Mouse (Mus musculus) fibroblast of lung, adult 2 months (primary cell): ENCODE measurements at regions not wholly inside any gene's neighbourhood (a gene's known extent, or its start where the extent isn't known, plus 50 kb on each side); places are given as distances from the start of the nearest gene placed in this dataset.
A peak's percentile ranks its signal among the peaks of the same experiment; 100 is the strongest.

Experiments
- DNase-seq: peaks from one replicate; pipeline ENCODE4 v3.0.0-alpha.2; 2011; ENCODE audit warnings: low read depth

DNA sequence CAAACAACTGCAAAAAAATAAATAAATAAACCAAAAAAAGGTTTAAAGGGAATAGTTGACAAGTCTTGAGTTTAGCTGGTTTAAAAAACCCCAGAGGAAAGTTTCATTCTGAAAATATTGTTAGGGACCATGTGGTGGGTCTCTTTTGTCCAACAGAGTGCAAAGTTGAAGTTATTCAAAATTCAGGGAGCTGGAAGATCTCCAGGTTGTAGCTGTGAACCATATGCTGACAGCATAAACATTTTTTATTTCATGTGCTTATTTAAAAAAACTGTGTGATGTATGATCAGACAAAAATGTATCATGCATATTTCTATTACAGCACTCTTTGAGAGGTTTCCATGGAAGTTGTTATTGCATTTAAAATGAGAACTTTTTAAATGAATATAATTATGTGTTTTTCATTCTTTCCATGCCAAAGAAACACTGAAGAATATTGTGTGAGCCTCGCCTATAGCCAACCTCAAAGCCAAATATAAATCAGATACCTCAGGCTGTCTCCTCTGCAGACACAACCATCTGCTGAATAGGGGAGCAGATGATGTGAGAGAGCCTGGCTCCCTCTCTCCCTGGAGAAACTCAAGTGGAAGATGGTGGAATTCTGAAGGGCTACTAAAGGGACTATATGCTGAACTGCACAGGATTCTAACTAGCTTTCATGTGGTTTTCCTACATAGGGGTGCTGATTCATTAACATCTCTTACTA lies 413.4 kb upstream of the Impad1 start:
- DNase-seq, result no peak

DNA sequence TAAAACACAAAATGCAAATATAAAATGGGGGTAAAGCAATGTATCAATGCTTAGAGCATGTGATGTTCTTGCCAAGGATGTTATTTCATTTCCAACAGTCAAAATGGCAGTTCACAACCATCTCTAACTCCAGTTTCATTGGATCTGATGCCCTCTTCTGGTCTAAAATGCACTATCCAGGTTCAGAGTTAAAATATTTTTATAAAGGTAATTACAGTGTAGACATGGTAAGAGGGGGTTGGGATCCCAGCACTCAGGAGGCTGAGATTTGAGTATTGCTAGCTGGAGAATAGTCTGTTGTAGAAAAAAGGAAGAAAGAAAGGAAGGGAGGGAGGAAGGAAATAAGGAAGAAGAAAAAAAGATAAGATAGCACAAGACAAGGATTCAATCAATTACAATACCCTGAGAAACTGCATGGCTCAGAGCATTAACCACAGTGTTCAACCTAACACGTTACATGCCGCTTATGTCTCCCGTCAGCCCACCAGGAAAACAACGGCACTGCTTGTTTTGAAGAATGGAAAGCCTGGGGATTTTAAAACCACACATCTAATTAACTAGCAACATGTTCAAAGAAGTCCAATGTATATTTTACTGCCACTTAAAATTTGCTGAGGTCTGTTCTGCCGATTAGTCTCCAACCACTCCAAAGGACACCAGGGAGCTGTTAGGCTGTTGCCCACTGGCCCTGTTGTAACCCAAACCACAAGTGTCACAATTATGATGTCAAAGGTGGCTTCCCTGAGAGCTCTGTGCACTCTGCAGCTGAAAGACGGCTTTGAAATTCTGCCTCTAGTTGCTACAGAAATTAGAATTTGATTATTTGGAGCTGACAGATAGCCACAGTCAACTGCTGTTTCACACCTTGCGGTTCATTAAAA lies 412.4 kb upstream of the Impad1 start:
- no peak for DNase-seq

DNA sequence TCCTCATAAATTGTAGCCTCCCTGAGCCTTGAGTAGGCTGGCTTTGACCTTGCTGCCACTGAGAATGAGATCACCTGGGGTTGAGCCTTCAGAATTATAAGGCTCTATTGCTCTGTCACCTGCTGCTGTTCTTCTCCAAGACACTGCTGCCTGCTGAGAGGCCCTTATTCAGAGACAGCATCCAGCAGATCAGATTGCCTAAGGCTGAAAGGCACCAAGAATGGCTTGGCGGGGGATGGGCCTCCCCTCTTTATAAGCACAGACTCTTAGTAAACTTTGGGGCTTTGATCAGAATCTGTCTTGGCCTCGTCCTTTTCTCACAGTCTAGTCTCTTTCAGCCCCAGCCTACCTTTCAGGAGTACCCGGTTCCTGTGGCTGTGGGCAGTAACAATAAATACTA lies 401.1 kb upstream of the Impad1 start:
- DNase-seq, result no peak

DNA sequence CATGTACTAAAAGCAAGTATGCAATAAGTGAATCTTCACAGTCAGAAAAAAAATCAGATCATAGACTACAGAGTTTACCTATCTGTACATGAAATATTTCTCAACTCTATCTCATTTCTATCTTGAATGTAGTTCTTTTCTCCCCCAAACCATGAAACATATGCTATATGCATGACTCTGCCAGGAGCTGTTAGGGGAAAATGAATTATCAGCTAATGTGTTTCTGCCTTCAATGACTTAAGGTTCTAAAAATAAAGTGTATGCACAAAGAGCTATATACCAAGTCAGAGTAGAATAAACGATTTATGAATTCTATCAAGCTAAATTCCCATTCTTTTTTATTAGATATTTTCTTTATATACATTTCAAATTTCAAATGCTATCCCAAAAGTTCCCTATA lies 388.4 kb upstream of the Impad1 start:
- DNase-seq, result no peak

DNA sequence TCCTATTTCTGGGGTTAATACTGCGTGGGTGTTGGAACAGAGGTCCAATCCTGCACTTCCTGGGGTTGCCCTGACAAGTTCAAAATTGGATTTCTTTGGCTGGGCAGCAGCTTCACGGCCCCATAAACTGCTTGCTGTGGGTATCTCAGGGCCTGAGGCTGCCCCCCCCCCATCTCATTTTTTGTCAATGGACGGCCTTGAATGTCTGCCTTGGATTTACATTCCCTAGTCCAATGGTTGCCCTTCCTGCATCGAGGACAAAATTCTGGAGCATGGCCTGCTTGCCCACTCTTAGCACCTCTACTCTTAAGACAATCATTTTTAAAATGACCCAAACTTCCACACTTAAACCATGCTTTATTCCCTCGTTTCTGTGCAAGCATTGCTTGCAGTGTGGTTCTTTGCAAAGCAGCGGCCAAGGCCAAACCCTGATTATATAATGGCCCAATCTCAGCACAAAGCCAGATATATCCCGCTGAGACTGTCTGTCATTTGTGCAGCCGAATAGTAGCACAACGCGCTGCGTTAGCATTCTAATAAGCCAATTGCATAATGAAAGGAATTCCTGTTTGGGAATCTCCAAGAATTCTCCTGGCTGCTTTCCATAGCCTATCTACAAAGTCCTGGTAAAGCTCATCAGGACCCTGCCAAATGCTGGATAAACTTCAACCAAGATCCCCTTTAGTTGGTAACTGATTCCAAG lies 386.0 kb upstream of the Impad1 start:
- no peak for DNase-seq

DNA sequence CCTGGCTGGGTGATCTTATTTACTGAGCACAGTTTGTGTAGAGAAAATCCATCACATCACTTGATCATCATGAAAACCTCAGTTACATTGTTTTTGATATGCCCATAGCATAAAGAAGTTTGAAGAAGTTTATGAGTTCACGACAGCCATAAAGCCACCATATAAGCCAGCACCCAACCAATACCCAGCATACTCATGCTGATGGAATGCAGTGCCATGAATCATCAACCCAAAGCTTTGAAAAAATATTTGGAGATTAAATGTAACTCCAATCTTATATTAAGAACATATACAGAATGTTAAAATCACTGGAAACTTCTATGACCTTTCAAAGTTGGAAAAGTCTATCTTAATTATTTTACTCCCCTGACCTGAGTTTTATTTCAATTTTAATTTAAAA lies 372.1 kb upstream of the Impad1 start:
- DNase-seq, result no peak

DNA sequence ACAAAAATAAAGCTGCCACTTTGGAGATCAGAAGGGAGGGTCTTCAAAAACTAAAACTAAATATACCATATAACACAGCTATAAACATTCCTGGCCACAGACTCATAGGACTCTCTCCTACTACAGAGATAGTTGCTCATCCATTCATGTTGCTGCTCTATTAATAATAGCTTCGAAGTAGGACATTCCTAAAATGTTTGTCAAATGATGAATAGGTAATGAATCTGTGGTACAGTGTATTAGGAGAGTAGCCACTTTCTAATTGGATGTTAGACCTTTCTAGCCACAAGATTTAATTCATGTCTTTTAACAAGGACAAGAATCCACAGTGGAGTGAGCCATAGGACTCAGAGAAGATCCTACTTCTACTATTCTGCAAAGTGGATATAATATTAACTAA lies 367.8 kb upstream of the Impad1 start:
- DNase-seq, result no peak

DNA sequence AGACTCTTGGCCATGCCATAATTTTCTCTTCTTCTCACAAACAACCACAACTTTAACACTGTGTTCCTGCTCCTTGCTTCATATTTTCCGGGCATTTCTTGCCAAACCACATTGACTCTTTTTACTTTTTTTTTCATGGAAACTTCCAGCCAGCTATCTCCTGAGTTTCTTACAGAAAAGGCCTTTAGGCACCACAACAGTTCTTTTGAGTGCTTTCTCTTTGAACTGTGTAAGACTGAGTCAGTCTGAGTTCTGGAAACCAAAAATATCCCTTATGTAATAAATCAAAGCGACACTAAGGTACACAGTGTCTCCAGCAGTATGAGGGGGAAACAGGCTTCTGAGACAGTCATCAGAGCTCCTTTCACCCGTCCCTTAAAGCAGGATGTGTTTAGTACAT lies 337.6 kb upstream of the Impad1 start:
- peak; percentile 78 for DNase-seq

DNA sequence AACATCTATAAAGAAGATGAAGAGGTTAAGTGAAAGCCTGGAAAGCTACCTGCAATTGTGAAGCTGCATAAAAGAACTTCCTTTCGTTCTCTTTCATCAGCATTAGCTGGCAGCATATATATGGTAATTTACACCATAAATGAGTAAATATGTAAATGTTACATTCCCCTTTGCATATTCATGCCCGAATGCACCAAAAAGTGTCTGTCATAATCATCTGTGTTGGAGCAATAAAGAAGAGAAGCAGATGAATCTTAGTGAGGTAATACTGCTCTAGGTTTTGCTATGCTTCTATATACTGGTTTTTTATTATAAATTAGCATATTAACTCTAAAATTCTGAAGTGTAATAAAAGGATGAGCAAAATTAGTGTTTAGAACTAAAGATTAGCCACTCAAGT lies 332.9 kb upstream of the Impad1 start:
- DNase-seq, result no peak

DNA sequence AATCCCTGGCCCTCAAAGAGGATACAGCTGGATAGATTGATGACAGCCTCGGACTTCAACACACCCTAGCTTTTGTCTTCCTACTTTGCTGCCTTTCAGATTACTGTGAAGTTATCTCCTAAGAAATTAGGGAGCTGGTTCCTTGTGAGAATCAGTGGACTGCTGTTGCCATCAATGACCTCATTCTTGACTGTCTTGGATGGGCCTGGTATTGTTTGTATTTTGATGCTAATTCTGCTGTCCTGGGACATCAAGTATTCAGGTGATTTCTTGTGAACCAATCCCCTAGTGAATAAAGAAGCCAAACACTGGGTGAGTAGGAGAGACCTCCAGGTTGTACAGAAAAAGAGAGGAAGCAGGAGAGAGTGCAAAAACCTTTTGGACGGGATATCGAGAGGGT lies 305.3 kb upstream of the Impad1 start:
- DNase-seq, result no peak

DNA sequence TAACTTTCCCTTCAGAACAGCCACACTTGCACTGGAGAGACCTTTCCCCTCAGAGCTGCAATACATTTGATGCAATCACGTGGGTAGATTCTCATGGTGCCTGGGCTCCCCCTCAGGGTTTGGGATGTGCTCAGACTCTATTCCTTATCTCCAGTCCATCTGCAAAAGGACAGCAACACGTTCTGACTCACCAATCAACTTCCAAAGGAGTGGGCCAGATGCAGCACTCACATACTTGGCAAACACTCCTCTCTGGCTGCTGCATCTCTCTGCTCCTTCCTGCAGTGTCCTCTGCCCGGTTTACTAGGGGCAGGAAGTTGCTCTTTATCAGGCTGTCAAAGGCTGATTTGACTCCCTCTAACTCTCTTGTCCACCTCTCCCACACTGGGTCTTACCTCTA lies 285.6 kb upstream of the Impad1 start:
- no peak for DNase-seq

DNA sequence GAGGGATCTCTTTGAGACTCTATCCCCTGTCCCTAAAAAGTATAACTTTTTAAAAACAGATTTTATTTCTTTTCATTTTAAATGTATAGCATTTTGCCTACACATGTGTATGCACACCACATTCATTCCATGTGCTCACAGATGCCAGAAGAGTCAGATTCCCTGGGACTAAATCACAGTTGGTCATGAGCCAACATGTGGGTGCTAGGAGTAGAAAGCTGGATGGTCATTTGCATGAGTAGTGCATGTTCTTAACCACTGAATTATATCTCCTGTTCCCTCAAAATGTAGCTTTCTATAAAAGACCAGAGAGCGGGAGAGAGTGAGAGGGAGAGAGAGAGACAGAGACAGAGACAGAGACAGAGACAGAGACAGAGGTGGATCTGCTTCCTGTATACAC lies 281.6 kb upstream of the Impad1 start:
- no peak for DNase-seq

DNA sequence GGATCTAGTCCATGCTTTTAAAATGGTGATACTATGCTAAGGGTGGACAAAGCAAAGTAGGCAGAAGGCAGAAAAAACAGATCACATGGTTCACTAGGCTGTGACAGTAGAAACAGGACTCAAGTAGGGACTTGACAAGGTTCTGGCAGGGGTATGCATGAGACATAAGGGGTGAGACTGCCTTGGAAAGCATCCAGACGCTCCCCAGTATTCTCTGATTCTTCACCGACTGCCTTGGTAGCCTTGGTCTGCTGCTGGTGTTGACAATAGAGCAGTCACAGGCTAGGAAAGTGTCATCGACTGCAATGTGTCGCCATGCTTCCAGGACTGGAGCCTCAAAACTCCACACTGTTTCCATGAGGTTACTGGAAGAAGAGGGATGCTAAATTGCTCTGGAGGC lies 278.1 kb upstream of the Impad1 start:
- no peak for DNase-seq

DNA sequence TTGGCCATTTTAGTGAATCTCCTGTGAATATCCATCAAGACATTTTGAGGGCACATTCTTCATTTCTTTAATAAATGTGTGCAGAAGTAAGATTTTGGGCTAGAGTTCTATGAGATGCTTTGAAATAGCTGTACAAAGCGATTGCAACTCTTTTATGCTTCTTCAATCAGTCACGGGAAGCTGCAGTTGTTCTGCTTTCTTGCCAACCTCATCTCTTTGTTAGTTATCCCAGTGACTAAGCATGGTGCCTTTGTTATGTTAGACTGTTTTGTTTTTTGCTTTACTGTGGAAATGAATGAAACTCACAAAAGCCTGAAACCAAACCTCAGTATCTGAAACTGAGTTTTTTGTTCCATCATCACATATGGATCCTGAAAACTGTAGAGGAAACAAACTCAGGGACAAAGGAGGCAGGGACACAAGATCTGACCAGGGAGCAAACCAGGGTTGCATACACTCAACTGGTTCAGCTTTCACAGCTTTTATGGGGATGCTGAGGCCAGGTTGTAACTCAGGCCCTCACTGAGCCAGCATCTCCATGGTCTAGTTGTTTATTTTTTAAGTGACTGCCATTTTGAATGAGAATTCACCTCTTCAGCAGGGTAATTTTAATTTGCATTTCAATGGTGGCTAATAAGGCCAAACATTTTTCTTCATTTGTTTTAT lies 266.3 kb upstream of the Impad1 start:
- no peak for DNase-seq

DNA sequence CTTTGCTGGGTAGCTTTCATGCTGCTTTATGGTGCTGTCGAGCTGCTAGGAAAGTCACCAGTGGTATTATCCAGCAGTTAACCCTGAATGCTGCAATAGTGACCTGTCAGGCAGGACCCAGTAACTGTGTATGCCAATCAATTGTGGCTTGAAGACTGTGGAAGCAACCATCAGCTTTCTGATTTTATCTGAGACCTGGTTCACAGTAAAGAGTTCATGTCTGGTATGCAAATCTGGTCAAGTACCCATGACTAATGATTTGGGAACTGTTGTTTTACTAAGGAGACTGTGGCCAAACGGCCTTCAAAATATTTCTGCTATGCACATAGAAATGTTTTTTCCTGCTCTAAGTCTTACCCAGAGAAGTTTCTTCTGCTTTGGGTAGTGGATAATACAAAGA lies 236.8 kb upstream of the Impad1 start:
- DNase-seq, result peak; percentile 73

DNA sequence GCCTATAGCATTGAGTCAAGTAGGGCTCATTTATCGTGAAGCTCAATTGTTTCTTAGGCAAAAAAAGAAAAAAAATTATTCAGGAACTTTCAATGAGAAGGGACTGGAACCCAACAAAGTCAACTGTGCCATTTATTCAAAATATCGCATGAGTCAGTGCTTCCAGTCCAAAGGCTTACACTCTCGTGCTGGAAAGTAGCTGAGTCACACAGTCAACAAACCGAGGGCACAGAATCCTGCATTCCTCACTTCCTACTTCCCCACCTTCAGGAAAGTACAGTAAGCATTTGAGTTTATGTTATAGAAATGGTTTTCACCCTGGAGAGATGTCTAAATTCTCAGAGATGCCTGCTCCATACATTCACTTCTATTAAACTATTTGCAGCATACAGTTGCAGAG lies 194.3 kb upstream of the Impad1 start:
- DNase-seq, result peak; percentile 37

DNA sequence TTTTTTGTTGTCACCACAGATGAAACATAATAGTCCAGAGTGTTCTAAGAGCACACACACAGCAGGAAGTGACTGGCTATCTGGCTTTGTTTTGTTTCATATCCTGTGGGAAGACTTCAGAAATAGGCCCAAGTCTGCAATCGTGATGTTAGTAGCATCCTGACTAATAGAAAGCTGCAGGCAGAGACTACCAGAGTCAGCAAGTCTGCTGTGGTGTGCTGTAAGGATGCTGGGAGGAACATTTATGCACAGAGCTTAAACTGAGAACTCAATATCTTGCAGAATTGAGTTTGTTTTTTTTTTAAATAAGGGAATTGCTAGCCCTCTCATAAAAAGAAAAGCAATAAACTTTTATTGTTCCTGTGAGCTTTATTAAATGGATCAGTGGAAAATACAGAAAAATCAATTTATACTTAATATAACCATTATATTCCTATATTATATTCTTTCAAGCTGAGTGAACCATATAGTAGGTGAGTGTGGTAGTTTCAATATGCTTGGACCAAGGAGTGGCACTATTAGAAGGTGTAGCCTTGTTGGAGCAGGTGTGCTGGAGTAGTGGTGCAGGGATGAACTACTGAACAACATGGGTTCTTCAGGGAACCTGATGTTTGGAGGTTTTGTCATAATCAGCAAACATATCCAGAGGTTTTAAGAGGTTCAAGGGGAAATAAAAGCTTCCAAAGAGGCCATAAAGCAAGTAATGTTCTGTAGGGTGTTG lies 190.5 kb upstream of the Impad1 start:
- DNase-seq, result no peak

DNA sequence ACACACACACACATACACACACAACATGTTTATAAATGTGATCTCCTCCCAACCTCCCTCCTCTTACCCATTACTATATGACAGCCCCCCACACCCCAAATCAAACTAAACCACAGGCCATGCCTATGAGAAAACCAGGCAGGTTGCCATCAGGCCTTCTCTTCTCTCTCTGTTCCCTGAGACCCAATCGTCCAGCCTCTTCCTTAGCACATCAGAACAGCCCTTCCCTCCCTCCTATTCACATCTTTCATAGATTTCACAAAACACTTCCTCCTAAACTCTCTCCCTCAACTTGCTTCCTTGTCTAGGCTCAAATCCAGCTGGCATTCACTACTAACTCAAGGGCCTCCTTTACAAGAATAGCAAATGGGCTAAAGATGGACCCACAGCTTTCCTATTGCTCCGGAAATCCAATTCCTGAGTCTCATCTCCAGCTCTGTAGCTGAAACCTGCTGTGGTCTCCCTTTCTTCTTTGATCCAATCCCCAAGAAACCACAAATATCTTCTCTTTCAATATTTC lies 178.7 kb upstream of the Impad1 start:
- no peak for DNase-seq

DNA sequence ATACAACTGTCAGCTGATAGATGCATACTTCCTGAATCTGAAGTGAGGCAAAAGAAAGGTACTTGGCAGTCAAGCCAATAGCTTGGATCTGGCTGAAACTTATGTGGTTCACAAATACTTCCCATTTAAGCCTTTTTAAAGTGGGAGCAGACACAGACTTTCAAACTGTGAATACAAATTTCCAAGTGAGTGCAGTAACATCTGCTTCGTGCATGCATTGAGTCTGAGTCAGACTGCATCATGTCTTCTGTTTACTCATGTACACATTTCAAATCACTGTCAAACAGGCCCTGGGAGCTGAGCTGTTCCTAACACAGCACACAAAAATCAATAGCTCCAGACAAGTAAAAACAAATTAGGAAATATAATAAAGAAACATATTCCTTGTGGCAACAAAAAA lies 155.8 kb upstream of the Impad1 start:
- DNase-seq, result no peak

DNA sequence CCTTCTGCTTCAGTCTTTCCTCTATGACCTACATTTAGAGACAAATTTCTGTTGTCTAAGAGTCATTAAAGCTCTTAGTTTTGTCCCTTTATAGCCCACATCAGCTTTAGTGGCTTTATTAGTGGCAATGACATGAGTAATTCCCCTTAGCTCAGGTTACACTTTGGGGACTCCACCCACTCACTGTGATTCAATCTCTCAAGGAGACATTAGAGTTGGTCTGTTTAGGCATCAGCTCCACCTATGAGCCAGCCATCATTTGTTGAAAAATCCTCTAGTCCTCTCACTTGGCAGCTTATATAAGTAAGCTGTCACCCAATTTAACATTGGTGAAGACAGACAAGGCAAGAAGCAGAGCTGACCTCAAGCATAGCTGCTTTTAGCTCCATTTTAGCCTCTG lies 151.3 kb upstream of the Impad1 start:
- DNase-seq, result peak; percentile 11

DNA sequence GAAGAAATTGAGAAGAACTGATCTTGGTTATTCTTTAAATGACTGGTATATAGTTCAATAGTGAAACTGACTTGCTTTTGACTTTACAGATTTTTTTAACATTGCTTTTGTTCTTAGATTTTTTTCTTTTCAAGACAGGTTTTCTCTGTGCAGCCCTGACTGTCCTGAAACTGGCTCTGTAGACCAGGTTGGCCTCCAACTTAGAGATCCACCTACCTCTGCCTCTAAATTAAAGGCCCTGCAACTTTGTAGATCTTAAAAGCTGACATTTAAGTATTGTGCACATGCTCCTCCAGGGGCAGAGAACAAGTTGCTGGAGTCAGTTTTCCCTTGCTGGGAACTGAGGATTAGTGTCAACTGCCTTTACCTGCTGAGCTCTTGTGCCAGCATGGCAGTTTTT lies 132.6 kb upstream of the Impad1 start:
- no peak for DNase-seq

DNA sequence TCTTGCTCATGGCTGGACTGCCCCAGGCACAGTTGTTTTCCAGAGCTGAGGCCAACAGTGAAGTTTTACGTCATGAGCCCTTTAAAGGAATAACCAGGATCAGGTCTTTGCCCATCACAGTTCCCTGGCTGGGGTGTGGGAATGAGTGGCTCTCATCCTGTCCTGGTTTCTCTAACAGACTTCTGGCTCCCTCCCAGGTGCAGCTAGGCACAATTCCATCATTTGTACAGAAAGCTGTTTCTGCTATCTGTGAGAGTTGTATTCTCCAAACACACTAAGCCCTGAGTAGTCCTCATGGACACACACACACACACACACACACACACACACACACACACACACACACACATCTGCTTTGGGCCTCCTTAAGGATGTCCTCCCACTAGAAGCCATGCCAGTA lies 127.1 kb upstream of the Impad1 start:
- no peak for DNase-seq
